Mouse (Mus musculus): ENCODE data around the gene Pld4. TPM values are rescaled to one million over a fixed set of nuclear protein-coding genes. Genes with fewer than 3 reads are reported as not detected.

Pld4 gene
- total and polyA plus RNA-seq, 3 experiments, result 112 to 226 (median 149) TPM

- dilution Hi-C loops (cut with MboI; ENCODE audit: extremely low pct_ligation_motif_present, extremely low pct_unique_long_range_greater_than_20kb, low sequenced_read_pairs), result no loop called here
- H3K4me2 ChIP-seq (ENCODE audit: insufficient read depth, low read depth, poor library complexity, severe bottlenecking), result no peak overlapping the region
Observed at GRCm38 (mm10) chr12:112734881-112735655, 25.4 kb upstream of the Pld4 start.

GRCm38 (mm10) chr12:112735896-112736635, 24.4 kb upstream of the Pld4 start:
- dilution Hi-C loops (cut with MboI; ENCODE audit: extremely low pct_ligation_motif_present, extremely low pct_unique_long_range_greater_than_20kb, low sequenced_read_pairs), result no loop called here
- H3K27me3 ChIP-seq (replicated peaks), result no peaks in the 10 kb centered on the region

More at GRCm38 (mm10) chr12:112734881-112735655, 25.4 kb upstream of the Pld4 start:
- Histone ChIP-seq H3K9ac (ENCODE audit: insufficient read depth, low read depth) (no peak overlapping the region), H3K79me2 (replicated peaks; ENCODE audit: control insufficient read depth, extremely low read depth, insufficient read depth, poor library complexity, severe bottlenecking) (no peaks in the 10 kb centered on the region), H3K36me3 (replicated peaks in 1 of 2; ENCODE audit: control insufficient read depth in 1 of 2, insufficient read depth in 1 of 2, low read length in 1 of 2) (peaks cover 40 to 61% of the 10 kb centered on the region in 2 experiments), H3K4me1 (ENCODE audit: control insufficient read depth in 1 of 2, insufficient read depth in 2 of 2) (peaks cover 0 to 12% of the 10 kb centered on the region in 2 experiments; a peak in 2 of 4 replicates), H3K27ac (ENCODE audit: insufficient read depth, low read depth) (no peak overlapping the region), H3K4me3 (replicated peaks in 1 of 3; ENCODE audit: low read depth in 2 of 3, low read length in 2 of 3, poor library complexity in 1 of 3) (no peak overlapping the region), H3K9me3 (replicated peaks; ENCODE audit: low read length) (no peaks in the 10 kb centered on the region), H3K27me3 (replicated peaks) (peaks cover 4% of the 10 kb centered on the region)
- DNase-seq (ENCODE audit: extremely low read depth), result no peak
- in situ Hi-C loops (cut with MboI; ENCODE audit: low pct_ligation_motif_present, low pct_unique_long_range_greater_than_20kb, low sequenced_read_pairs), result no loop called here
- no peak for TF ChIP-seq KAT2A (IDR thresholded peaks at IDR 0.05; ENCODE audit: insufficient replicate concordance, low read length)
- no peak for TF ChIP-seq RAD21 (IDR thresholded peaks at IDR 0.05; ENCODE audit: low read depth, low read length)
- TF ChIP-seq E2F4 (IDR thresholded peaks at IDR 0.05; ENCODE audit: insufficient replicate concordance, low read depth, low read length), result no peak
- TF ChIP-seq TBP (conservative IDR thresholded peaks at IDR 0.05; ENCODE audit: low read depth, low read length), result no peak
- TF ChIP-seq UBTF (IDR thresholded peaks at IDR 0.05; ENCODE audit: low read depth, low read length), result no peak
- no peak for TF ChIP-seq MAX (IDR thresholded peaks at IDR 0.05; ENCODE audit: low read length)
- no peak for TF ChIP-seq ELF1 (IDR thresholded peaks at IDR 0.05; ENCODE audit: low read depth, low read length)
- no peak for TF ChIP-seq MYC (IDR thresholded peaks at IDR 0.05; ENCODE audit: low read depth, low read length)

More at GRCm38 (mm10) chr12:112735896-112736635, 24.4 kb upstream of the Pld4 start:
- Histone ChIP-seq H3K36me3 (replicated peaks in 1 of 2; ENCODE audit: control insufficient read depth in 1 of 2, insufficient read depth in 1 of 2, low read length in 1 of 2) (peaks cover 40 to 68% of the 10 kb centered on the region in 2 experiments), H3K9ac (ENCODE audit: insufficient read depth, low read depth) (no peak overlapping the region), H3K9me3 (replicated peaks; ENCODE audit: low read length) (no peaks in the 10 kb centered on the region), H3K4me2 (ENCODE audit: insufficient read depth, low read depth, poor library complexity, severe bottlenecking) (no peak overlapping the region), H3K4me1 (ENCODE audit: control insufficient read depth in 1 of 2, insufficient read depth in 2 of 2) (peaks cover 0 to 13% of the 10 kb centered on the region in 2 experiments; a peak in 2 of 4 replicates), H3K27ac (ENCODE audit: insufficient read depth, low read depth) (no peak overlapping the region), H3K79me2 (replicated peaks; ENCODE audit: control insufficient read depth, extremely low read depth, insufficient read depth, poor library complexity, severe bottlenecking) (no peaks in the 10 kb centered on the region), H3K4me3 (replicated peaks in 1 of 3; ENCODE audit: low read depth in 2 of 3, low read length in 2 of 3, poor library complexity in 1 of 3) (no peak overlapping the region)
- TF ChIP-seq CHD2 (IDR thresholded peaks at IDR 0.05; ENCODE audit: low read length), result no peak
- TF ChIP-seq CHD1 (IDR thresholded peaks at IDR 0.05; ENCODE audit: low read depth, low read length), result no peak
- TF ChIP-seq CTCF (conservative IDR thresholded peaks at IDR 0.05 in 1 of 2, IDR thresholded peaks at IDR 0.05 in 1 of 2; ENCODE audit: low read depth in 2 of 2, low read length in 2 of 2), result no peak
- TF ChIP-seq SMC3 (IDR thresholded peaks at IDR 0.05; ENCODE audit: low read depth, low read length), result no peak
- no peak for TF ChIP-seq KAT2A (IDR thresholded peaks at IDR 0.05; ENCODE audit: insufficient replicate concordance, low read length)
- no peak for TF ChIP-seq JUN (IDR thresholded peaks at IDR 0.05; ENCODE audit: insufficient read depth, low read depth, low read length)
- no peak for TF ChIP-seq MYC (IDR thresholded peaks at IDR 0.05; ENCODE audit: low read depth, low read length)
- TF ChIP-seq SIN3A (IDR thresholded peaks at IDR 0.05; ENCODE audit: low read length), result no peak
- TF ChIP-seq MAZ (IDR thresholded peaks at IDR 0.05; ENCODE audit: low read depth, low read length), result no peak
- TF ChIP-seq NELFE (IDR thresholded peaks at IDR 0.05; ENCODE audit: low read depth, low read length), result no peak
- no peak for TF ChIP-seq MAX (IDR thresholded peaks at IDR 0.05; ENCODE audit: low read length)
- no peak for TF ChIP-seq RCOR1 (conservative IDR thresholded peaks at IDR 0.05; ENCODE audit: low read depth, low read length)
- no peak for TF ChIP-seq USF1 (IDR thresholded peaks at IDR 0.05; ENCODE audit: low read depth, low read length)
- TF ChIP-seq MEF2A (IDR thresholded peaks at IDR 0.05; ENCODE audit: borderline replicate concordance, low read depth, low read length), result no peak
- no peak for TF ChIP-seq BHLHE40 (IDR thresholded peaks at IDR 0.05; ENCODE audit: low read depth, low read length)
- TF ChIP-seq POLR2AphosphoS2 (IDR thresholded peaks at IDR 0.05; ENCODE audit: low read depth, low read length), result no peak
- TF ChIP-seq TBP (conservative IDR thresholded peaks at IDR 0.05; ENCODE audit: low read depth, low read length), result no peak
- DNase-seq (ENCODE audit: extremely low read depth), result no peak
- in situ Hi-C loops (cut with MboI; ENCODE audit: low pct_ligation_motif_present, low pct_unique_long_range_greater_than_20kb, low sequenced_read_pairs), result no loop called here
